Mouse (Mus musculus): ENCODE results near the gene Hoxa7.

- no peak for TF ChIP-seq CTCF (IDR thresholded peaks at IDR 0.05; ENCODE audit: low read depth, low read length)
- no peak for TF ChIP-seq POLR2A (IDR thresholded peaks at IDR 0.05; ENCODE audit: borderline replicate concordance, low read depth, low read length)
These were observed 5.7 kb downstream of the Hoxa7 start for GRCm38 (mm10) chr6:52215771-52216535.
